Mouse (Mus musculus) frontal cortex, postnatal 36 days (tissue): Measurements from ENCODE around the gene Ces3a.
"Not testable (repeated sequence)": the region's sequence is repeated elsewhere in the genome, so short reads cannot be mapped to it uniquely, and the experiment has no call there.

Experiments
- DNase-seq, 2 experiments: peaks; one replicate each; pipeline ENCODE4 v3.0.0; 2022; ENCODE audit warnings: low spot score in 2 of 2

Gene Ces3a

DNA sequence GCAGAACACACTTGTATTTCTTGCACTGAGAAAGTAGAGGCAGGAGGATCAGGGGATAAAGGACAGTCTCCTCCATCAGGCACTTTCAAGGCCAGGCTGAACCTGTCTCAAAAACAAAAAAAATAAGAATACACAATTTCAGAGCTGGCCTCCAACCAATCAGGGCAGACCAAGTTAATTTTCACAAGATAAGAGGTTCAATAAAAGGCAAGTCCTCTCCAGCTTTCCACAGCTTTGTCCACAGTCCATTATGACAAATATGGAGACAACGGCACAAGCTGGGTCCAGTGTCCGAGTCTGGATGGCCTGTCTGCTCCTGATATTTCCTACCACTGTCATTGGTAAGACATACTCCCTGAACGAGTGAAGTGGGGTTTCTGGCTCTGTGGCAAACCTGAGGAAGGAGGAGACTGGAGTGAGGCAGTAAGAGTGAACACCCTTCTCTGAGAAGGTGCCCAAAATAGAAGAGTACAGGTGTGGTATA, at the start of gene Ces3a:
Gene Ces3a, plus strand, starts transcription at position 231 of the 484 bp plus-strand sequence.
- DNase-seq, result no peak

GRCm38 (mm10) chr8:104999183-104999582, 49.2 kb upstream of the Ces3a start:
- no peak for DNase-seq

GRCm38 (mm10) chr8:105000586-105000985, 47.8 kb upstream of the Ces3a start, which contains the start of gene Ces2h:
Gene Ces2h, plus strand, starts transcription at chr8:105000853.
- DNase-seq, result no peak

DNA sequence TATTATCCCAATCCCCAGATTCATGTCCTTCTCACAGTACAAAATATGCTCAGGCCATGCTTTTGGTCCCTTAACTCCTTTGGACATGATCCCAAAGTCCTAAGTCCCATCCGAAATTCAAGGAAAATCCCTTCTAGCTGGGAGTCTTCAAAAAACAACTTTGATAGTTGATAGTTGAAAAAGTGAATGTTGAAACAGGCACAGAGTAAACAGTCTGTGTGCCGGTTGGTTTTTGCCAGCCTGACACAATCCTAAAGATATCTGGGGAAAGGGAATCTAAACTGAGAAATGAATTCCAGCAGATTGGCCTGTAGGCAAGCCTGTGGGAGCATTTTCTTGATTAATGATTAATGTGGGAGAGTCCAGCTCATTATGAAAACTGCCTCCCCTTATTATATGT, 38.4 kb upstream of the Ces3a start:
- no peak for DNase-seq

DNA sequence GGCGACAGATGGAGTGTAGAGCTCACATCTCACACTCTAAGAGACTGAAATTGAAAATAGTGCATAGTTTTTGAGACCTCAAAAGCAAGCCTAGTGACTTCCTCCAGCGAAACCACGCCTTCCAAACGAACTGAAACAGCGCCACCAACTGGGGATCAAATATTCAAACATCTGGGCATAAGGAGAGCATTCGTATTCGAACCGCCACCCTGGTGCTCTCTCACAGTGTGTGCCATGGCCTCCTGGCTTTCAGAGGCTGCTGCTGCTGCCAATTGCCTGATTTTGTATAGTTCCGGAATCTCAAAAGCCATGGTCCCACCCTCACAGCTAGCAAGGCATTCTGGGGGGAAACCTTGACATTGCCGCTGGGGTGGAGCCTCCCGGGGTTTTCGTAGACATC, 37.3 kb upstream of the Ces3a start:
- no peak for DNase-seq

DNA sequence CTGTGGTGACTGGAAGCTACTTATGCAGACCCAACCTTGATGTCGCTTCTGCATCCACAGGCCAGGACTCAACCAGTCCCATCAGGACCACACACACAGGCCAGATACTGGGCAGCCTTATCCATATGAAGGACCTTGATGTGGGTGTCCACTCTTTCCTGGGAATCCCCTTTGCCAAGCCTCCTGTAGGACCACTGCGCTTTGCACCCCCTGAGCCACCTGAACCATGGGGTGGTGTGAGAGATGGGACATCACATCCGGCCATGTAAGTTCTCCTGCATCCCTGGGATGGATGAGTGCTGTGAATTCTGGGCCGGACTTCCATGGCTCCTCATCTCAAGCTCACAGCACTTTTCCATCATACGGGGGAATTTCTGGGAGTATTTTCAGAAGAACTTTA, 34.0 kb upstream of the Ces3a start:
- no peak for DNase-seq

DNA sequence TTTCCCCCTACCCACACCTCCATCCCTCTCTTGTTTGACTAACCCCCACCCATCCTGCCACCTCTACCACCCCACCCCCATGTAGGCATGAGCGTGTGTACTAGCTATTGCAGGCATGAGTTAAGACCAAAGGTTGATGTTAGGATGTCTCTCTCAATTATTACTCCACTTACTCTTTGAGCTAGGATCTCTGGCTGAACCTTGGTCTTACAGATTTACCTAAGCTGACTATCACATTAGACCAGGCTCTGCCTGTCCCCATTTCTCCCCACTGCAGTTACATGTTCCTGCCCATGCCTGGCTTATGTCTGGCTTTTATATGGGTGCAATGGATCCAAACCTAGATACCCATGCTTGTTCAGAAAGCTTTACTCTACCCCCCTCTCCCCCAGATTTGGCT, 26.4 kb upstream of the Ces3a start:
- DNase-seq, result no peak

DNA sequence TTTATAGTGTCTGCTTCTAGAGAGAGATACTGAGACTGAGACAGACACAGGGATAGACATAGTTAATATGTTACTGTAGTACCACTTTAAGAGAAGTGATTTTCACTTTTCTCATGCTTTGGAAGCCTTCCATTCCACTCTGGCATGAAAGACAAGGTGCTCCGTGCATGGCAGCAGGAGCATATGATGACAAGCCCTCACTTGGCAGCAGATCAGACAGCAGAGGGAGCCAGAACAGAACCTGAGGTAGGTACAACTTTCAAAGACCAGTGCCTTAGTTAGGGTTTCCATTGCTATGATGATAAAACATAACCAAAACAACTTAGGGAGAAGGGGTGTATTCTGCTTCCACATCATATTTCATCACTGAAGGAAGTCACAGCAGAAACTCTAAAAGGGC, 25.3 kb upstream of the Ces3a start:
- no peak for DNase-seq

- no peak for DNase-seq
Observed at GRCm38 (mm10) chr8:105025050-105025449, 23.4 kb upstream of the Ces3a start.

GRCm38 (mm10) chr8:105043510-105043909, 4.9 kb upstream of the Ces3a start:
- DNase-seq, result no peak

DNA sequence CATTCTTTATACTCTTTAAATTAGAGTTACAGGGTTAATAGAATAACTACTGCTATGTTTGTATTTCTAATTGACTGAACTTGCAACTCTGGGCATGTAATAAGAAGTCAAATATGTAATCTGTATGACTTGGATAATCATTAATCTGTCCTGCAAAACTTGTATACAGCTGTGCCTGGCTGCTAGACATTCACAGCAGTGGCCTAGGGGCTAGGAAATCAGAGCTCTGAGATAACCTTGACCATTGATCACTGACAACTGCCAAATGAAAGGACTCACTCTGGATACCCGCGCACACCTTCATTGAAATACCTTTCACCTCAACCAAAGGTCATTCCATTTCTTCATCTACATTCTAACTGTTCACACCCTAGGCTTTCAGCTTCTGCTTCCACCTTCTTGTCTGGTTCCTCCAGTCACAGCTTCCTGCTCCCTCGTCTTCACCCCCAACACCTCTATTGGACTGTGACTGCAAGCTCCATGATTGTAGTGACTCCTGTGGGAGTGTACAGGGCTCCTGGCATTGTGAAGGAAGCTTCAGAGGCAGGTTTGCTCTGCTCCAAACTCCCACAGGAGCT, 2.5 kb upstream of the Ces3a start:
- no peak for DNase-seq

DNA sequence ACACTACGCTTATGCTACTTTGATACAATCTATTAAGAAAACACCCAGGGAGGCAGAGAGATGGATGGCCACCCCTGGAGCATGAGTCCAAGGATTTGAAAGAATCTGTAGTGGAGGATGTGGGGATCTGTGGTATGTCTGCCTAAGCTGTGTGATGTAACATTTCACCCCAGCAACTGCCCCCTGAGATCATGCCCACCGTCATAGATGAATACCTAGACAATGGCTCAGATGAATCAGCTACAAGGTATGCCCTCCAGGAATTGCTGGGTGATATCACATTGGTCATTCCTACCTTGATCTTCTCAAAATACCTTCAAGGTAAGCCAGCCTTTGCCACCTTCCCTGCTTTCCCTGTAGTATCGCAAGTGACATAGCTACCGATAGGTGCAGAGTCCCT, 7.8 kb downstream of the Ces3a start:
- DNase-seq, result no peak

DNA sequence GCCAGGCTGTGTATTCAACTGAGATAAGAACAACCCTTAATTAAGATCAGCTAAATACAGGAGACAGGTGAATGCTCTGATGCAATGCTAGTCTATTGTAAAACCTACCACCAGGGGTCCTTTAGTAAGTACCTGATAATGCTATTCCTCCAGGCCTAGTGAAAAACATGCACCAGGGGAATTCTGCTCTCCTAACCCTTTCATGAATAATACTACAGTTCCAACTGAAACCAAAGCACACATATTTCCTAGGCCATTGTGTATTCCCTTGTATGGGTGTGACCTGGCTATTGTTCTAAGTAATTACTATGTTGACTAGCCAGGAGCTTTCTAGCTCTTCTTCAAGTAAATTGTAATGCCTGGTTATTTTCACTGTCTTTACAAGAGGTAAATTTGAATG, 11.7 kb downstream of the Ces3a start:
- no peak for DNase-seq

- no peak for DNase-seq
Observed at GRCm38 (mm10) chr8:105066761-105067160, 18.4 kb downstream of the Ces3a start.

GRCm38 (mm10) chr8:105067905-105068304, 19.5 kb downstream of the Ces3a start:
- DNase-seq, result not testable (repeated sequence)

DNA sequence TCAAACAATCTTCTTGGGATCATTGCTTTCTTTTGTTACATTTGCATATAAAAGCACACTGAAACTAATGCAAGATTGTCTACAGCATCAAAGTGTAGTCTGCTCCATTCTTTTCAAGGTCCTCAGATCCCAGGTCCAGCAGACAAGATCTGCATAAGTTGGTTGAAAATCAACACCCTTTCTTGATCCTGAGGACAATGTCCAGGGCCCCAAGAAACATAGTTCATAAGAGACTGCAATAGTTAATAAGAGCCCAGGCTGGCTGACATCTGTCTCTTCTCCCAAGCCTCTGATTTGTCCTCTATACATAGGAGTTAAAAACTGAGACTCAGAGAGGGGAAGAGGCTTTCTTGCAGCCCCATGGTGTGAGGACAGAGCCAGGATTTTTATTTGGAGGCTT, 20.6 kb downstream of the Ces3a start:
- no peak for DNase-seq

- no peak for DNase-seq
Observed at GRCm38 (mm10) chr8:105076601-105077000, 28.2 kb downstream of the Ces3a start.

DNA sequence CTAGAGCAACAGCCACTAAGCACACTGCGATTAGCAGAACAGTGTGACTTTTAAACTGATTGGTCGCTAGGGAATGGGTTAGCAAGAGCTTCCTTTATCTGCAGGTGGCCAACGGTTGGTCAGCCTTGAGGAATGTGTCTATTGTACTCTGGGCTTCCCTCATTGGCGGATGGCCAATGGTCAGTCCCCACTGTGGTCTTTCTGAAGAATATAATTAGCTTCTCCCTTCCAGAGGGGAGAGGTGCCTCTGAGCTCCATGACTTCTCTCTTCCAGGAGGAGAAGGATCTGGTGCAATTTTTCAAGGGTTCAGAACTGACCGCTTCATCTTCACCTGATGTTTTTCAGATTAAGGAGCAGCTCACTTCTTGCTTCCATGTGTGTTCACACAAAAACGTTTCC, 28.7 kb downstream of the Ces3a start:
- no peak for DNase-seq

GRCm38 (mm10) chr8:105078591-105078990, 30.2 kb downstream of the Ces3a start:
- DNase-seq, result no peak

GRCm38 (mm10) chr8:105080814-105081336, 32.5 kb downstream of the Ces3a start:
- no peak for DNase-seq

DNA sequence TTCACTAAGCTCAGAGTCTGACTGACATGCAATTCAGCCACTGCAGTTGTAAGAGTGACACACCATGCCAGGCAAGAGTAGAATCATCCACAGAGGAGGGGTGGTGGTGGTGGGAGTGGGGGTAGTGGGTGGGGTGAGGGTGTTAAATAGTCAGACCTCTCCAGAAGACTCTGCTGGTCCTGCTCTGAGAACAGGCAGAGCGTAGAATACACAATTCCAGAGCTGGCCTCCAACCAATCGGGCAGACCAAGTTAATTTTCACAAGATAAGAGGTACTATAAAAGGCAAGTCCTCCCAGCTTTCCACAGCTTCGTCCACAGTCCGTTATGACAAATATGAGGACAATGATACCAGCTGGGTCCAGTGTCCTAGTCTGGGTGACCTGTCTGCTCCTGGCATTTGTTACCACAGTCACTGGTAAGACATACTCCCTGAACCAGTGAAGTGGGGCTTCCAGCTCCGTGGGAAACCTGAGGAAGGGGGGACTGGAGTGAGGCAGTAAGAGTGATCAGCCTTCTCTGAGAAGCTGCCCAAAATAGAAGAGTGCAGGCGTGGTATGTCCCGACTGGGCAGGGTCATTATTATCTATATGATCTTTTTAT, 35.1 kb downstream of the Ces3a start, which contains the start of gene Ces3b:
Gene Ces3b, plus strand, starts transcription at position 305 of the 602 bp plus-strand sequence.
- DNase-seq, result no peak

DNA sequence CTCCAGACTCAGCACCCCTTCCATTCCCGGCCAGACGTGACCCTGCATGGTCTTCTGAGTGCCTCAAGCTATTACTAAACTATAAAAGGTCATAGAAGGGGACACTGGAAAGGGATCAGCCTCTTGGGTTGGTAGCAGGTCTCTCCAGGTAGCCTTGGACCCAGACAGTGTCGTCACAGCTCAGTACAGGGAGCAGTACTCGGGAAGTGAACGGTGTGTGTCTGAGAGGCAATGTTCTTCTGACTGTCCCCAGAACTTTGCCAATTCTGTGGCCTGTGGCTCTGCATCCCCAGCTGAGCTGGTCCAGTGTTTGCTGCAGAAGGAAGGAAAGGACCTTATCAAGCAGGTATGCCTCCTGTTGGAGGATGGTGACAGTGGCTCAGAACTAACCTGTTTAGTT, 39.8 kb downstream of the Ces3a start:
- not testable (repeated sequence) for DNase-seq

DNA sequence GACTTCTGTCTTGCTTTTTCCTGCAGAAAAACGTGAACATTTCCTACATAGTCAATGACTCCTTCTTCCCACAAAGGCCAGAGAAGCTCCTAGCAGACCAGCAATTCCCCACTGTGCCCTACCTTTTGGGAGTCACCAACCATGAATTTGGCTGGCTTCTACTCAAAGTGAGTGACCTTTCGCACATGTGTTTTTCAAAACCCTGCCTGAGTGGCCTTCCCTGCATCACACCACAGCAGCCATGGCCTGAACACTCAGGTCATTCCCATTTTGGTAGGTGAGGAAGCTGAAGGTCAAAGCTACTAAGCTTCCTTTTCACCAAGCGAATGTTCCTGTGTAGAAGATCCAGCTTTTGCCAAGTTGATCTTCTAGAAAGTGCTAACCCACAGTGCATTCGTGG, 40.2 kb downstream of the Ces3a start:
- DNase-seq, result no peak
